Mouse (Mus musculus): ENCODE data around the gene Gm10272. TPM values are rescaled to one million over a fixed set of nuclear protein-coding genes. Genes with fewer than 3 reads are reported as not detected.
"Not testable (repeated sequence)": the region's sequence is repeated elsewhere in the genome, so short reads cannot be mapped to it uniquely, and the experiment has no call there.

Gm10272 gene
- polyA plus RNA-seq, 1 experiment = not detected

GRCm38 (mm10) chr10:77715507-77715906 lies 9.1 kb downstream of the Gm10272 start, which contains the start of gene Gm10142:
Gene Gm10142, plus strand, starts transcription at chr10:77715807.
- Histone ChIP-seq H3K4me1 (ENCODE audit: control insufficient read depth, insufficient read depth, low read length) (no peaks in the 10 kb centered on the region), H3K4me3 (ENCODE audit: insufficient read depth, low read depth, low read length) (no peak within 1 kb of the TSS), H3K27ac (ENCODE audit: insufficient read depth, low read depth, low read length) (no peak within 1 kb of the TSS)
- WGBS = 85% methylated on average over 1 of the region's 1 CpGs
- no peak for TF ChIP-seq POLR2A (IDR thresholded peaks at IDR 0.05; ENCODE audit: insufficient read depth, low read depth, low read length)
- TF ChIP-seq CTCF (IDR thresholded peaks at IDR 0.05; ENCODE audit: insufficient read depth, low read depth, low read length) = no peak

GRCm38 (mm10) chr10:77720299-77720698 lies 13.9 kb downstream of the Gm10272 start, which contains the start of gene Krtap12-1:
Gene Krtap12-1, plus strand, starts transcription at chr10:77720599.
- H3K27ac ChIP-seq (ENCODE audit: insufficient read depth, low read depth, low read length); H3K4me3 ChIP-seq (ENCODE audit: insufficient read depth, low read depth, low read length); H3K4me1 ChIP-seq (ENCODE audit: control insufficient read depth, insufficient read depth, low read length): not testable (repeated sequence)
- 89% methylated on average over 1 of the region's 1 CpGs for WGBS

GRCm38 (mm10) chr10:77724855-77725254 lies 18.4 kb downstream of the Gm10272 start:
- WGBS = 77% methylated on average over 8 of the region's 8 CpGs
- TF ChIP-seq POLR2A (IDR thresholded peaks at IDR 0.05; ENCODE audit: insufficient read depth, low read depth, low read length) (no peak), CTCF (IDR thresholded peaks at IDR 0.05; ENCODE audit: insufficient read depth, low read depth, low read length) (no peak)
- H3K4me3 ChIP-seq (ENCODE audit: insufficient read depth, low read depth, low read length) = no peak overlapping the region
- H3K4me1 ChIP-seq (ENCODE audit: control insufficient read depth, insufficient read depth, low read length) = peaks cover 4% of the 10 kb centered on the region; the same call in 1 of the 2 replicates
- no peak overlapping the region for H3K27ac ChIP-seq (ENCODE audit: insufficient read depth, low read depth, low read length)

- H3K4me1 ChIP-seq (ENCODE audit: control insufficient read depth, insufficient read depth, low read length) = peaks cover 4% of the 10 kb centered on the region; the same call in 1 of the 2 replicates
- TF ChIP-seq CTCF (IDR thresholded peaks at IDR 0.05; ENCODE audit: insufficient read depth, low read depth, low read length) (no peak), POLR2A (IDR thresholded peaks at IDR 0.05; ENCODE audit: insufficient read depth, low read depth, low read length) (no peak)
- H3K4me3 ChIP-seq (ENCODE audit: insufficient read depth, low read depth, low read length) = no peak within 1 kb of the TSS
- H3K27ac ChIP-seq (ENCODE audit: insufficient read depth, low read depth, low read length) = no peak within 1 kb of the TSS
- 48% methylated on average over 3 of the region's 3 CpGs for WGBS
Measured at GRCm38 (mm10) chr10:77726186-77726585, 19.8 kb downstream of the Gm10272 start, which contains the start of gene Gm10100. Gene Gm10100, plus strand, starts transcription at chr10:77726486.

GRCm38 (mm10) chr10:77728280-77728679 lies 21.9 kb downstream of the Gm10272 start:
- TF ChIP-seq POLR2A (IDR thresholded peaks at IDR 0.05; ENCODE audit: insufficient read depth, low read depth, low read length) (no peak), CTCF (IDR thresholded peaks at IDR 0.05; ENCODE audit: insufficient read depth, low read depth, low read length) (no peak)
- H3K4me3 ChIP-seq (ENCODE audit: insufficient read depth, low read depth, low read length) = no peak overlapping the region
- peaks cover 4% of the 10 kb centered on the region; the same call in 1 of the 2 replicates for H3K4me1 ChIP-seq (ENCODE audit: control insufficient read depth, insufficient read depth, low read length)
- WGBS = 70% methylated on average over 4 of the region's 4 CpGs
- H3K27ac ChIP-seq (ENCODE audit: insufficient read depth, low read depth, low read length) = no peak overlapping the region

- Histone ChIP-seq H3K27ac (ENCODE audit: insufficient read depth, low read depth, low read length) (no peak overlapping the region), H3K4me3 (ENCODE audit: insufficient read depth, low read depth, low read length) (no peak overlapping the region), H3K4me1 (ENCODE audit: control insufficient read depth, insufficient read depth, low read length) (peaks cover 4% of the 10 kb centered on the region; the same call in 1 of the 2 replicates)
- TF ChIP-seq POLR2A (IDR thresholded peaks at IDR 0.05; ENCODE audit: insufficient read depth, low read depth, low read length) (no peak), CTCF (IDR thresholded peaks at IDR 0.05; ENCODE audit: insufficient read depth, low read depth, low read length) (no peak)
- 59% methylated on average over 4 of the region's 4 CpGs for WGBS
Measured at GRCm38 (mm10) chr10:77729241-77729640, 22.8 kb downstream of the Gm10272 start.

- no peak overlapping the region for H3K27ac ChIP-seq (ENCODE audit: insufficient read depth, low read depth, low read length)
- peaks cover 15% of the 10 kb centered on the region for H3K4me1 ChIP-seq (ENCODE audit: control insufficient read depth, insufficient read depth, low read length)
- TF ChIP-seq CTCF (IDR thresholded peaks at IDR 0.05; ENCODE audit: insufficient read depth, low read depth, low read length) = no peak
- TF ChIP-seq POLR2A (IDR thresholded peaks at IDR 0.05; ENCODE audit: insufficient read depth, low read depth, low read length) = no peak
- no peak overlapping the region for H3K4me3 ChIP-seq (ENCODE audit: insufficient read depth, low read depth, low read length)
- WGBS = 92% methylated on average over 1 of the region's 1 CpGs
Measured at GRCm38 (mm10) chr10:77735928-77736327, 29.5 kb downstream of the Gm10272 start.

- TF ChIP-seq CTCF (IDR thresholded peaks at IDR 0.05; ENCODE audit: insufficient read depth, low read depth, low read length) (no peak), POLR2A (IDR thresholded peaks at IDR 0.05; ENCODE audit: insufficient read depth, low read depth, low read length) (no peak)
- H3K4me3 ChIP-seq (ENCODE audit: insufficient read depth, low read depth, low read length) = no peak overlapping the region
- H3K27ac ChIP-seq (ENCODE audit: insufficient read depth, low read depth, low read length) = no peak overlapping the region
- WGBS = 96% methylated on average over 4 of the region's 4 CpGs
- H3K4me1 ChIP-seq (ENCODE audit: control insufficient read depth, insufficient read depth, low read length) = peaks cover 25% of the 10 kb centered on the region
Measured at GRCm38 (mm10) chr10:77738929-77739328, 32.5 kb downstream of the Gm10272 start.

- not testable (repeated sequence) for H3K4me3 ChIP-seq (ENCODE audit: insufficient read depth, low read depth, low read length); H3K27ac ChIP-seq (ENCODE audit: insufficient read depth, low read depth, low read length)
- whole genome bisulfite sequencing = 56% methylated on average over 5 of the region's 5 CpGs
- peaks cover 24% of the 10 kb centered on the region for H3K4me1 ChIP-seq (ENCODE audit: control insufficient read depth, insufficient read depth, low read length)
Measured at GRCm38 (mm10) chr10:77741924-77742688, 35.7 kb downstream of the Gm10272 start, which contains the start of gene Gm18596. Gene Gm18596, minus strand, starts transcription at chr10:77742638.

- H3K4me3 ChIP-seq (ENCODE audit: insufficient read depth, low read depth, low read length); H3K27ac ChIP-seq (ENCODE audit: insufficient read depth, low read depth, low read length); H3K4me1 ChIP-seq (ENCODE audit: control insufficient read depth, insufficient read depth, low read length): not testable (repeated sequence)
- WGBS = 54% methylated on average over 1 of the region's 1 CpGs
Measured at GRCm38 (mm10) chr10:77750686-77751085, 44.3 kb downstream of the Gm10272 start.

GRCm38 (mm10) chr10:77751254-77751653 lies 44.8 kb downstream of the Gm10272 start, which contains the start of gene Gm9736:
Gene Gm9736, minus strand, starts transcription at chr10:77751354.
- 75% methylated on average over 1 of the region's 1 CpGs for WGBS
- H3K4me3 ChIP-seq (ENCODE audit: insufficient read depth, low read depth, low read length); H3K27ac ChIP-seq (ENCODE audit: insufficient read depth, low read depth, low read length); H3K4me1 ChIP-seq (ENCODE audit: control insufficient read depth, insufficient read depth, low read length): not testable (repeated sequence)

- not testable (repeated sequence) for H3K4me1 ChIP-seq (ENCODE audit: control insufficient read depth, insufficient read depth, low read length); H3K4me3 ChIP-seq (ENCODE audit: insufficient read depth, low read depth, low read length); H3K27ac ChIP-seq (ENCODE audit: insufficient read depth, low read depth, low read length)
- 72% methylated on average over 3 of the region's 3 CpGs for WGBS
Measured at GRCm38 (mm10) chr10:77752312-77752711, 45.9 kb downstream of the Gm10272 start.
